Mouse (Mus musculus): ENCODE data around the gene Nr1h4. TPM values are rescaled to one million over a fixed set of nuclear protein-coding genes. Genes with fewer than 3 reads are reported as not detected.

The Nr1h4 gene
- polyA plus RNA-seq, 1 experiment from 2014 or later, result not detected

DNA sequence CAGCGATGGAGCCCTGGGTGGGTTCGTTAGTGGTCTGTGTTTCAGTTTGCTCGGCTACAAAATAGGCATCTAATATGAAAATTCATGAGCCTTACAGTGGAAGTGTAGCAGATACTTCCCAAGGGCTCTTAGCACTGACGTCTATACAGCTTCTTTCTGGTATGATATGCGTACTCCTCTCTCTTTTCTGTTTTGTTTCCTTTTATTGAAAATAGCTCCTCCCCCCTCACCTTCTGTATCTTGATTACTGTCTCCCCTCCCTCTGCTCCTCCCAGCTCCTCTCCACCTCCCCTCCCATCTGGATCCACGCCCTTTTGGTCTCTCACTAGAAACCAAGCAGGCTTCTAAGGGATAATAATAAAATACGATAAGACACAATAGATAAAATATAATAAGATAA, 37.8 kb downstream of the Nr1h4 start:
- ATAC-seq (ENCODE audit: insufficient read depth, low FRiP score, low TSS enrichment) (no peak), DNase-seq (ENCODE audit: low spot score) (no peak)
- H3K4me3 ChIP-seq (ENCODE audit: low read depth, low read length), result no peak overlapping the region
- 86% methylated on average over 7 of the region's 7 CpGs for WGBS
- no peak overlapping the region for H3K4me2 ChIP-seq (ENCODE audit: low read depth)
- no peaks in the 10 kb centered on the region for H3K9me3 ChIP-seq (ENCODE audit: control insufficient read depth, low read length)
- no peak overlapping the region for H3K9ac ChIP-seq (ENCODE audit: low read length)
- H3K36me3 ChIP-seq (ENCODE audit: control insufficient read depth, insufficient read depth, low read length), result no peaks in the 10 kb centered on the region
- no peaks in the 10 kb centered on the region for H3K4me1 ChIP-seq (ENCODE audit: control insufficient read depth, insufficient read depth, low read length)
- H3K27me3 ChIP-seq (ENCODE audit: control insufficient read depth, insufficient read depth, low read length), result peaks cover 5% of the 10 kb centered on the region; the same call in 1 of the 2 replicates
- H3K27ac ChIP-seq (ENCODE audit: low read depth, low read length), result no peak overlapping the region

DNA sequence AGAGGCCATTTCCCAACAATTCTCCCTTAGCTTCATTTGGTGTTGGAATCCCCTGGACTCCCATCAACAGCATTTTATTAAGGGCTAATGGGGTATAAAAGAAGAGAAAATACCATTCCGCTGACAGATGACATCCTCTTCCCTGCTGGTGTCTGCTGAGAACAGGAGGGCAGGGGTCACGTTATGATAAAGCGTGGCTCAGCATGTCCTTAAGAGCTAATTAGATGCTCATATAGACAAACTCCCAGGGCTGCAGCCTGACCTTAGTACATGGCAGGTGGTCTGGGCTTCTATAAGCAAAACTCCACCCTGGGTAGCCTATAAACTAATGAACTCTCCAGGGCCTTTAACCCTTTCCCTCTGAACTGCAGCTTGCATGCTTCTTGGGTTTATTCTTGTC, 42.1 kb downstream of the Nr1h4 start:
- Histone ChIP-seq H3K27me3 (ENCODE audit: control insufficient read depth, insufficient read depth, low read length) (peaks cover 5% of the 10 kb centered on the region; the same call in 1 of the 2 replicates), H3K9me3 (ENCODE audit: control insufficient read depth, low read length) (no peaks in the 10 kb centered on the region), H3K4me3 (ENCODE audit: low read depth, low read length) (no peak overlapping the region), H3K4me2 (ENCODE audit: low read depth) (no peak overlapping the region), H3K36me3 (ENCODE audit: control insufficient read depth, insufficient read depth, low read length) (no peaks in the 10 kb centered on the region), H3K4me1 (ENCODE audit: control insufficient read depth, insufficient read depth, low read length) (no peaks in the 10 kb centered on the region; the same call in 1 of the 2 replicates), H3K27ac (ENCODE audit: low read depth, low read length) (no peak overlapping the region), H3K9ac (ENCODE audit: low read length) (no peak overlapping the region)
- DNase-seq (ENCODE audit: low spot score) (peak; percentile 45), ATAC-seq (ENCODE audit: insufficient read depth, low FRiP score, low TSS enrichment) (peak; percentile 48; the same call in 1 of the 2 replicates)
- 4% methylated on average over 3 of the region's 3 CpGs for WGBS

DNA sequence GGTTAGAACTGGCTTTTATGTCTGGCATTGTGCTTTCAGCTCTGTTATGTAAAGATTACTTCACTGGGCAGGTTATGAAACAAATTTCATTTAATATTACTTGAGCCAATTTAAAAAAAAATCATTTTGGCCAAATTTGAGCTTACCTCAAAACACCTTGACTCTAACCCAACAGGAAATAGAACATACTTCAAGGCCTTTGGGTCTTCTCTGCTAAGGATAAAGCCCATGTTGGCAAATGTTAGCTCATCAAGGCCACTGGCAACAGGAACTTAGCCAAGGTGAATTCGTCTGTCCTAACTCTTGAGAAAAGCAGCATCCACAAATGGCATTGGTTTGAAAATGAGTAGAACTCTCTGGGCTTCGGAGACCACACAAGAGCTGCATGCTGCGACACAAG, 43.1 kb downstream of the Nr1h4 start:
- Histone ChIP-seq H3K4me2 (ENCODE audit: low read depth) (no peak overlapping the region), H3K36me3 (ENCODE audit: control insufficient read depth, insufficient read depth, low read length) (no peaks in the 10 kb centered on the region), H3K27me3 (ENCODE audit: control insufficient read depth, insufficient read depth, low read length) (peaks cover 5% of the 10 kb centered on the region; the same call in 1 of the 2 replicates), H3K4me3 (ENCODE audit: low read depth, low read length) (no peak overlapping the region), H3K4me1 (ENCODE audit: control insufficient read depth, insufficient read depth, low read length) (no peaks in the 10 kb centered on the region; the same call in 1 of the 2 replicates), H3K9me3 (ENCODE audit: control insufficient read depth, low read length) (no peaks in the 10 kb centered on the region), H3K27ac (ENCODE audit: low read depth, low read length) (no peak overlapping the region), H3K9ac (ENCODE audit: low read length) (no peak overlapping the region)
- WGBS, result 83% methylated on average over 3 of the region's 3 CpGs
- DNase-seq (ENCODE audit: low spot score) (no peak), ATAC-seq (ENCODE audit: insufficient read depth, low FRiP score, low TSS enrichment) (no peak)

DNA sequence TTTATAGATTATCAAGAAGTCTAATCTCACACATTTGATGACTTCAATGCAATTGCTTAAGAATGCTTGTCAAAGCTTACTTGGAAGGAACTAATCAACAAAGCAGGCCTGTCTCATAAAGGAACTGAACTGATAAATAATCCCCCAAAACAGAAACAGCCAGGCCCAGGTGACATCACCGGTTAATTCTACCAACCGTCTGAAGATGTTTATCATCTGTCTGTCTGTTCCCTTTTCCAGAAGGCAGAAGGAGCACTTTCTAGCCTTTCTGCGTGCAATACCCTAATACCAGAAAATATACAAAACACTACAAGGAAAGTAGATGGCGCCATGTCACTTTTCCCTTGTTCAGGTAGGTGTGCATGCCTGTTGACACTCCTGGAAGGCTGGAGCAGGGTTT, 43.9 kb downstream of the Nr1h4 start:
- peaks cover 7% of the 10 kb centered on the region; the same call in 1 of the 2 replicates for H3K27me3 ChIP-seq (ENCODE audit: control insufficient read depth, insufficient read depth, low read length)
- H3K4me2 ChIP-seq (ENCODE audit: low read depth), result no peak overlapping the region
- DNase-seq (ENCODE audit: low spot score) (no peak), ATAC-seq (ENCODE audit: insufficient read depth, low FRiP score, low TSS enrichment) (no peak)
- 86% methylated on average over 4 of the region's 4 CpGs for WGBS
- H3K36me3 ChIP-seq (ENCODE audit: control insufficient read depth, insufficient read depth, low read length), result no peaks in the 10 kb centered on the region
- no peak overlapping the region for H3K9ac ChIP-seq (ENCODE audit: low read length)
- H3K27ac ChIP-seq (ENCODE audit: low read depth, low read length), result no peak overlapping the region
- no peaks in the 10 kb centered on the region; the same call in 1 of the 2 replicates for H3K4me1 ChIP-seq (ENCODE audit: control insufficient read depth, insufficient read depth, low read length)
- H3K9me3 ChIP-seq (ENCODE audit: control insufficient read depth, low read length), result no peaks in the 10 kb centered on the region
- no peak overlapping the region for H3K4me3 ChIP-seq (ENCODE audit: low read depth, low read length)

DNA sequence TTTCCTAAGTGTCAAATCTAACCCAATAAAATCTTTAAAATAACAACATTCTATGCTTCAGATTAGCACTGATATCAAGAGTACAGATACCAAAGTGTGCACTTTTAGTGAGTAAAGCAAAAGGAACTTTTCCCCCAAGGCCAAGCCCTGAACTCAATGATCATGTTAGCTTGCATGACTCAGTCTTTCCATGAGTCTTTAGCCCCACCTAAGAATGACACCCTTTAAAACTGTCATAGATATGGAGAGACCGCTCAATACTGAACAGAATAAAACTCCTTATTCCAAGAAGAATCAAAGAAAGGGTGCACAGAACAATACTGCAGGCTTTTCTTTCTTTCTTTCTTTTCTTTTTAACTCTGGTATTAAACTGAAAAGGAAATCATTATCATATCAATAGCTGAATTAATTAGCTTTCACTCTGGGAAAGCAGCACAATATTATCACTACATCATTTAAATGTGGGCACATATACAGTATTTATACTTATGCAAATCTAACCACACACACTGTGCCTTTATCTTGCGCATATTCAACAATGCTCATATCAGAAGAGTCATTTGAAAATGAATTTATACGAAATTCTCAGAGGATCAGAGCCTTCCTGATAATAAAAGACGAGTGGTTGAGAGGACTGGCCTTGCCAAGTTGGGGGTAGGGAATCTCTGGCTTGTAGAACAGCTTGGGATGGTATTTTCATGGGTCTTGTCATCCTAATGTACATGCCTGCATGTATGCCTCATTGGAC, 46.2 kb downstream of the Nr1h4 start:
- DNase-seq (ENCODE audit: low spot score), result no peak
- 0 out of 2 replicates have a peak, but pooled peaks cover 2% of the 10 kb centered on the region for H3K27me3 ChIP-seq (ENCODE audit: control insufficient read depth, insufficient read depth, low read length)
- no peak overlapping the region for H3K27ac ChIP-seq (ENCODE audit: low read depth, low read length)
- H3K36me3 ChIP-seq (ENCODE audit: control insufficient read depth, insufficient read depth, low read length), result no peaks in the 10 kb centered on the region
- H3K9ac ChIP-seq (ENCODE audit: low read length), result no peak overlapping the region
- WGBS, result 44% methylated on average over 4 of the region's 4 CpGs
- ATAC-seq (ENCODE audit: insufficient read depth, low FRiP score, low TSS enrichment), result no peak
- H3K4me1 ChIP-seq (ENCODE audit: control insufficient read depth, insufficient read depth, low read length), result peaks cover 2% of the 10 kb centered on the region
- H3K9me3 ChIP-seq (ENCODE audit: control insufficient read depth, low read length), result no peaks in the 10 kb centered on the region
- H3K4me3 ChIP-seq (ENCODE audit: low read depth, low read length), result no peak overlapping the region
- no peak overlapping the region for H3K4me2 ChIP-seq (ENCODE audit: low read depth)

DNA sequence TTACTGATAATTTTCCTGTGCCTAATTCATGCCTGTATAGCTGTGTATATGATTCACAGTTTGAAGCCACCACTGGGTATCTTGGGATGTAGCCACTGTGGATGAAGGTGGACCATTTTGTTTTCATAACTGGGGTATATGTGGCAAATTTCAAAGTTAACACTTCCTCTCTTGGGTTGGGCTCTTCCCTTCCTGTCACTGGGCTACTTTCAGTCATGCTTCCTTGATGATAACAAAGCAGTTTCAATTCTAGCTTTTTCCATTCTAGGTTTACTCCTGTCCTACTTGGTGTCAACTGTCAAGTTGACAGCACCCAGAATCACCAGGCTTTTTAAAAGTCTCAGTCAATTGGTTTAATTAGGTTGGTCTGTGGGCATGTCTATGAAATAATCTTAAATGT, 48.5 kb downstream of the Nr1h4 start:
- Histone ChIP-seq H3K9me3 (ENCODE audit: control insufficient read depth, low read length) (no peaks in the 10 kb centered on the region), H3K4me1 (ENCODE audit: control insufficient read depth, insufficient read depth, low read length) (peaks cover 6% of the 10 kb centered on the region), H3K9ac (ENCODE audit: low read length) (no peak overlapping the region), H3K4me3 (ENCODE audit: low read depth, low read length) (no peak overlapping the region), H3K27ac (ENCODE audit: low read depth, low read length) (no peak overlapping the region), H3K4me2 (ENCODE audit: low read depth) (no peak overlapping the region), H3K36me3 (ENCODE audit: control insufficient read depth, insufficient read depth, low read length) (no peaks in the 10 kb centered on the region), H3K27me3 (ENCODE audit: control insufficient read depth, insufficient read depth, low read length) (0 out of 2 replicates have a peak, but pooled peaks cover 2% of the 10 kb centered on the region)
- ATAC-seq (ENCODE audit: insufficient read depth, low FRiP score, low TSS enrichment) (no peak), DNase-seq (ENCODE audit: low spot score) (no peak)

DNA sequence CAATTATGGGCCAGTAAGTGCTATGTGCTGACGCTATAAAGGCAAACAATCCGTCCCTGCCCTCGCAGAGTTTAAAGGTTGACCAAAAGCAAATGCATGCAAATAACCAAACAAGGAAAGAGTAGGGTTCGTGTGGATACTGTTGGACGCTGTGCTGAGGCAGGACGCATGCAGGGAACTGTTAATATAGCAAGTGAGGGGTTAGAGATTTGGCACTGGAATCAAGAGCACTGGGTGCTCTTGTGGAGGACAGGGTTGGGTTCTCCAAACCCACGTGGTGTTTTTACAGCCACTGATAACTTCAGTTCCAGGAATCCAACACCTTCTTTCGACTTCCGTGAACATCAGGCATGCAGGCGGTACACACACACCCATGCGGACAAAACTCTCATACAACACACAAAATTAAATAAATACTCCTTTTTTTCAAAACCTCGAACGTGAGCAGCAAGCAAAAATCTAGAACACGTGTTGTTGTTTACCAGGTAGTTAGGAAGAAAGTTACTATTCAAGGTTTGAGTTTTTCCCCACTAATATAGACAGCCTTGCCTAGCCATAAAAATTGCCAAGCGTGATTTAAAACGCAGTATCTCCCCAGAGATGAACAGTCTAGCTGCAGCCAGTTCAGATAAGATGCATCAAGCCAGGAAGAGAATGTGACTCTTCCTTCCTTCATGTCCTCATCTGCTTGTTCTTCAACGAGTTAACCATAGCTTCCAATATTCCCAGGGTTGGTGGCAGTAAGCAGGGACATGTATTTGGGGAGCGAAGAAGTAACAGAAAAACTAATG, 49.4 kb downstream of the Nr1h4 start:
- 79% methylated on average over 18 of the region's 18 CpGs for WGBS
- Histone ChIP-seq H3K4me1 (ENCODE audit: control insufficient read depth, insufficient read depth, low read length) (peaks cover 6% of the 10 kb centered on the region), H3K27me3 (ENCODE audit: control insufficient read depth, insufficient read depth, low read length) (0 out of 2 replicates have a peak, but pooled peaks cover 2% of the 10 kb centered on the region), H3K9ac (ENCODE audit: low read length) (no peak overlapping the region), H3K27ac (ENCODE audit: low read depth, low read length) (no peak overlapping the region), H3K9me3 (ENCODE audit: control insufficient read depth, low read length) (no peaks in the 10 kb centered on the region), H3K4me3 (ENCODE audit: low read depth, low read length) (no peak overlapping the region), H3K36me3 (ENCODE audit: control insufficient read depth, insufficient read depth, low read length) (no peaks in the 10 kb centered on the region), H3K4me2 (ENCODE audit: low read depth) (no peak overlapping the region)
- no peak for ATAC-seq (ENCODE audit: insufficient read depth, low FRiP score, low TSS enrichment)
- DNase-seq (ENCODE audit: low spot score), result no peak

DNA sequence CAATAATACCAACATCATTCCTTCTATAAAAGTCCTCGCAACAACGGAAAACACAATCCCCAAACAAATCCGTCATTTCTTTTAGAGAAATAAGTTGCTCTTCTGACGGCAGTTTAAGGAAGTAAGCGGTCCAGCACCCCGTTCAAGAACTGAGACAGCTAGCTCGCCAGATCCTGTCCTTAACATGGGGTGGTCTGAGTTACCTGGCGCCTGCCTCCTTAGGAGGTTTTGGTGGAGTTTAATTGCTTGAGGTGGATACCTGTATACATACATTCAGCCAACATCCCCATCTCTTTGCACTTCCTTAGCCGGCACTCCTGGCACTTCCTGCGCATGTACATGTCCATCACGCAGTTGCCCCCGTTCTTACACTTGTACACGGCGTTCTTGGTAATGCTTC, 50.3 kb downstream of the Nr1h4 start:
- no peak overlapping the region for H3K9ac ChIP-seq (ENCODE audit: low read length)
- H3K4me2 ChIP-seq (ENCODE audit: low read depth), result no peak overlapping the region
- H3K4me1 ChIP-seq (ENCODE audit: control insufficient read depth, insufficient read depth, low read length), result peaks cover 6% of the 10 kb centered on the region
- ATAC-seq (ENCODE audit: insufficient read depth, low FRiP score, low TSS enrichment) (no peak), DNase-seq (ENCODE audit: low spot score) (no peak)
- H3K9me3 ChIP-seq (ENCODE audit: control insufficient read depth, low read length), result no peaks in the 10 kb centered on the region
- H3K27ac ChIP-seq (ENCODE audit: low read depth, low read length), result no peak overlapping the region
- no peaks in the 10 kb centered on the region for H3K36me3 ChIP-seq (ENCODE audit: control insufficient read depth, insufficient read depth, low read length)
- H3K27me3 ChIP-seq (ENCODE audit: control insufficient read depth, insufficient read depth, low read length), result 0 out of 2 replicates have a peak, but pooled peaks cover 2% of the 10 kb centered on the region
- WGBS, result 83% methylated on average over 14 of the region's 14 CpGs
- H3K4me3 ChIP-seq (ENCODE audit: low read depth, low read length), result no peak overlapping the region
